Mouse (Mus musculus) cerebellum, adult 8-10 months (tissue): ENCODE data around the gene Elk3.

Source experiments
- DNase-seq: peaks from one replicate; pipeline ENCODE4 v3.0.0; 2022

Gene Elk3

DNA sequence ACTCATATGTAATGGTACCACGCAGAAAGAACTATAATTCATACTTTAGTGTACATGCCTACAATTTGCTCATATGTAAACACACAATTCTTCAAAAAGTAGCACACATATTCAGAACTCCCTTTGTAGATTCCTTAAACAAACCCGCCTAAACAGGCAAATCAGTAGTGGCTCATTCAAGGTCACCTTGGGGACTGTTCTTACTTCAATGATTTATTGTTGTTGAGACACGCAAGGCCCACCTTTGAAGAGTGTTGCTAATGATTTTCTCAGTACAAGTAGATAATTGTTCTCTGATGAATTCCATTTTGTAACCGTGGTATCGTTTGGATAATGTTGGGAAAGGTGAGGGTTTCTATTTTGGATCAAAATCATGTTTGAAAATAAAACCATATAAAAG is 17.4 kb upstream of the Elk3 start:
- no peak for DNase-seq

DNA sequence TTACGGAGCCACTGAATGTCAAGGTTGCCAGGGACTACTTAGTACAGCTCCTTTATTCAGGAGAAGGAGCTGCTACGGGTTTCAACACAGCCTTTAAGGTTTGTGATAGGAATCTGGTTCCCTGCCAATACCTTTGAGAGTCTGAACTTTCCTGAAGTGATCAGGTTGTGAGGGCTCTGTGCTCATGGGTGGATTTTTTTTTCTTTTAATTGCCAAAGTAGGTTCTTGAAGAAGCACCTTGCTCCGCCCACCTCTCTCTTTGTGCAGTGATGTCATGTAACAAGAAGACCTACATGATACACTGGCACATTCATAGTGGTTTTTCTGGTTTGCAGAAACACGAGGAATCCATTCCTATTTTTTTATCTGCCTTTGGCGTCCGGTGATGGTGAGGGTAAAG is 16.3 kb upstream of the Elk3 start:
- DNase-seq, result no peak

DNA sequence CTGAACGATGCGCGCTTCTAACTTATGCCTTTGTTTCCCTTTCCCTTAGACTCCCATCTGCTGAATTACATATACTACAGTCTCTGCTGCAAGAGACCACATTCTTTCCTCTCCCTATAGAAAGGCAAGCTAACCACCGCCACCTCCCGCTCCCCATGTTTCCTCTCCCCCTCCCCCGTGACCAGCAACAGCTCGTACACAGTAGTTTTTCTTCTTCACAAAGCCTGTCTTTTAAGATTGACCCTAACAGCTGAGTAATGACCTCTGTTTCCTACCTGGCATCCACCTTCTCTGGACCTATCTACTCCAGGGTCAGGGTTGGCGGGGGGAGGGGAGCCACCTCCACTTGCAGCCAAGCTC is 15.8 kb upstream of the Elk3 start:
- DNase-seq, result no peak

DNA sequence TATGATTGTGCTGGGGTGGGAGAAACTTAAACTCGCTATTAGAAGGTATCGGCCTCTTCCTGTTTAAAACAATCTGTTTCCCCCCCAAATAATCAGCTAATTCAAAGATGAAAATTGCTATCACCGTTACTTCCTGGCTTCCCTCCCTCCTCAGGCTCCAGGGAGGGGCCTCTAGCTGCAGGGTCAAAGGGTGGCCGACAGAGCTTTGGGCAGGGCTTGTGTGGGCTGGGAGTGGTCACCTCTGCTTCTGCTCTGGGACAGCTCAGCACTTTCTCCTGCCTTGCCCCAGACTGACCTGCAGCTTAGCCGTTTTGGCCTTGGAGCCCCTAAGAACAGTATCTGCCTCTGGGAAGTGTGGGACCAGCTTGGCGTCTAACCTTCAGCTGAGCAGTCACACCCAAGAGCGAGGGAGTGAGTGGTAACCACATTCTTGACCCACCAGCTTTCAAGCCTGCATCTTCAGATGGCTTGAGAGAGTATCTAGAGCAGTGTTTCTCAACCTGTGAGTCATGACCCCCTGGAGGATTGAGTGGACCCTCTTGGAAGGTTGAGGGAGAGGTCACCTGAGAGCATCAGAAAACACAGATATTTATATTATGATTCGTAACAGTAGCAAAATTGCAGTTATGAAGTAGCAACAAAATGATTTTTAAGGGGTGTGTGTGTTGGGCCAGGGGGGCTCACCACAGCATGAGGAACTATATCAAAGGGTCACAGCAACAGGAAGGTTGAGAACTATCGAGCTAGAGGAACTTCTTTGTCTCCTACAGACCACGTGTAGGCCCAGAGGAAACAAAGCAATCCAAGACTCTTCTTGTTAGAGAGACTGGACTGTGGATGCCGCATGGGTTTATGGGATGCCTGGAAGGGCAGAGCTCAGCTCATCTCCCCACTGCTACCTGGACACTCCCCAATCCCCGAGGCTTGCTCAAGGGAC is 15.1 kb upstream of the Elk3 start:
- DNase-seq, result no peak

DNA sequence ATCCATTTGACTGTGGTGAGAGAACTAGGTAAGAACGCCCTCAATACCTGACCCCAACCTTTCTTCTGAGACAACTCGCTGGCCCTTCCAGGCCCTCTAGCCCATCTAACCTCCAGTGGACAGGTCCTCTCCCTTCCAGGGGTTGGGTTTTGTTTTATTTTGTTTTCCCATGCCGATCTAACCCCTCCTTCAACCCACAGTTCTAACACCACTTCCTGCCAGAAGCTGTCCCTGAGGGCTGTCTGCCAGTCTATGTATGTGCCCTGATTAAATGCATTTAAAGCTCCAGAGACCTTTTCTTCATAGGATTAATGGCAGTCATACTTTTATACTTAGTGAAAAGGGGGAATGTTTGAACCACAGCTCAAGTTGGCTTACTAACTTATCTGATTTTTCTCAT is 14.4 kb upstream of the Elk3 start:
- no peak for DNase-seq

DNA sequence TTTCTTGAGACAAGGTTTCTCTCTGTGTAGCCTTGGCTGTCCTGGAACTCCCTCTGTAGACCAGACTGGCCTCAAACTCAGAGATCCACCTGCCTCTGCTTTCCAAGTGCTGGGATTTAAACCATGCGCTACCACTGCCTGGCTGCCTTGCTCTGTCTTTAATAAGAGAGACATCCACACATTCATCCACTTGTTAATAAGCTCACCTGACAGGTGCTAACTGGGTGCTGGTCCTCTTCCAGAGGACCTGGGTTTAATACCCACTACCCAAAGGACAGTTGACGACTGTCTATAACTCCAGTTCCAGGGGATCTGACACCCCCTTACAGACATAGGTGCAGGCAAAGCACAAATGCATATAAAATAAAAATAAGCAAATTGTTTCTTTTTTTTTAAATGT is 13.5 kb upstream of the Elk3 start:
- no peak for DNase-seq

DNA sequence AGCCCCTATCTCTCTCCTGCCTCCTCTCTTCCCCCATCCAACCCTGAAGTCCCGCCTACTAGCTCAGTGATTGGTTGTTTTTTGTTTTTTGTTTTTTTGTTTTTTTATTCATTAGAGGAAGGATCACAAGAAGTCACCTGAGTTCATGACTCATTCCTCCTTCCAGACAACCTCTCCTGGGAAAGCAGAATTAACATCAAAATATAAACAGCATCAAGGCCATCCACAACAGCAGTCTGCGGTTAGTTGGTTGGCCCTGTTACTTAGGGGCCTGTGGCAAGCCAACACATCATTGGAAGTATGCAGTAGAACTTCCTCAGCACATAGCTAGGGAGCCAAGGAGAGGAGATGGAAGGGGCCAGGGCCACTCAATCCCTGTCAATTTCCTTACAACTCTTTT is 12.7 kb upstream of the Elk3 start:
- DNase-seq, result no peak

DNA sequence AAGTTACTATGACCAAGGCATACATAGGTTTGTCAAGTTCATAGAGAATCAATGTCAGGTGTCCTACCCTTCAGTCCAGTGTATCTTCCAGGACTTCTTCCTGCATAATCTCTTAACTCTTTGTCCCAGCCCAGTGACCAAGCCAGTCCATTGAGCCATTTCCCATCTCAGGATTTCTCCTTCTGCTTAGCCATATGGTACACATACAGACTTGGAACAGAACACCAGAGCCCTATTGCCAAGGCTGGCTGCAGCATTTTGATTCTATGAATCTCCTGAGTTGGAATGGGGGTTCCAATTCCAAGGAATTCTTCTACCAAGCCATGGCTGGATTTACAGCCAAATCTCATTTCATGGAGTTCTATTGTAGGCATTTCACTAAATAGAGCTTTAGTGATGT is 10.8 kb upstream of the Elk3 start:
- DNase-seq, result peak; percentile 29

DNA sequence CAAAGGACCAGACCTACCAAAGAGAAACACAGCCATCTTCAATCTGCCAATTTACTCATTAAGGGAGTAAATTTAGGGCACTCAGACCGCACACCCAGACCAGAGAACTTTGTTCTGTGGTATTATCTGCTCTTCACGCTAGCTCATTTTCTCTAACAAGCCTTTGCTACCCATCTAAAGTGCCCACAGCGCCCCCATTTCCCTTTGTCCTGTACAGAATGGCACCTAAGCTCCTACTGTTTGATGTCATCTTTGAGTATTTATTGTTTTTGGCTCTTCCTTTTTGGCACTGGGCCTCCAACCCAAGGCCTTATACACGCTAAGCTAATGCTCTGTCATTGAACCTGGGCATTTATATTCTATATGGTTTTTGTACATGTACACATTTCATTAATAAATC is 9.2 kb upstream of the Elk3 start:
- DNase-seq, result no peak

DNA sequence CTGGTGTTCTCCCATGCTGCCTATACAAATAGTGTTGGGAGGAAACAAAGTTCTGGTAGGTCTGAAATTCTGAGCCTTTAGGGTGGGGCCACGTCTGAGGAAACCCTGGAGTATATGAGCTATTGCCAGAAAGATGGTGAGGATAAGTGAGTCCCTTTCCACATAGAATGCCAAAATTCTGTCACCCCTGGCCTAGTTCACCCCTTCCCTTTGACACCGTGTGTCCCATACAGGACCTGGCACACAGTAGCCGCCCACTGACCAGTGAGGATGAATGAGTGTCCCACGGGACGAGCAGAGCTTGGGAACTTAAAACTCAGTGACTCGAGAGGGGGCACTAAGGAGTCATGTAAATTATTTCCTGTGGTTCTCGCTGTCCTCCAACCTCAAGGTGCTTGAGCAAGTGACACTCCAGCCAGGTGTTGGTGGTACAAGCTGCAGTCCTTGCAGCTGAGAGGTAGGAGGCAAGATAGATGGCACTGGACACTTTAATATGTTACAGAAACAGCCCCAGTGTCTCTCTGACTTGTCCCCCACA is 8.7 kb upstream of the Elk3 start:
- no peak for DNase-seq

DNA sequence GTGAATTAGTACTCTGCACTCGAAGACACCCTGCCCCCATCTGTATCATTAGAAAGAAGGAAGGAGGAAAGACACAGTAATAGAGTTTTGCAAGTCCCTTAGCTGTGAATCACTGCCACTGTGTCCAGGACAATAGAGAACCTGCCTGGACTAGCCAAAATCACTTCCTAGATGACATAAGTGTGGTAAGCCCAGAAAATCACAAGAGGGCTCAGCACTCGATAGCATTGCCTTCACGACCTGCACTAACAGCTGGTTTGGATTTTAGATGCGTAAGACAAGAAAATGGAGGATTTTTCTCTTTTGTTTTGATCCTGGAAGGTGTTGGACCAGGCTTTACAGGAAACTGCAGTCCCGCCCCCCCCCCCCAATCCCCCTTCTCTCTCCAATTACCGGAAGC is 6.0 kb upstream of the Elk3 start:
- DNase-seq, result no peak

DNA sequence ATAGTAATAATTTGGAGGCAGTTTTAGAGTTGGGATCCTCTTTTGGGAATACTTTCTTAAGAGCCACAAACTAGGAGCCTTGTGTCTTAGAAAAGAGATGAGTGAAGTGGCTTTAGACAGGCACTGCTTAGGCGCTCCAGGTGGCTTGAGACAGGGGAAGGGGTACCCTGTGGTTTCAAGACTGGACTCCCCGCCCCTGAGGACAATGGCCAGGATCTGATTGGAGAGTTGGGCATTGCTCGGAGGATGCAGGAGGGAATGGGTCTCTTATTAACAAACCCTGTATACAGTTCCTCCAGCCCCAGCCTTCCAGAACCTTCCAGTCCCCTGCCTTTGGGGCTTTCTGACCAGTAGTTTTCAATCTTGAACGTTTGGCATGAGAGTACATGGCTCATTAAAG is 641 bp upstream of the Elk3 start:
- no peak for DNase-seq

DNA sequence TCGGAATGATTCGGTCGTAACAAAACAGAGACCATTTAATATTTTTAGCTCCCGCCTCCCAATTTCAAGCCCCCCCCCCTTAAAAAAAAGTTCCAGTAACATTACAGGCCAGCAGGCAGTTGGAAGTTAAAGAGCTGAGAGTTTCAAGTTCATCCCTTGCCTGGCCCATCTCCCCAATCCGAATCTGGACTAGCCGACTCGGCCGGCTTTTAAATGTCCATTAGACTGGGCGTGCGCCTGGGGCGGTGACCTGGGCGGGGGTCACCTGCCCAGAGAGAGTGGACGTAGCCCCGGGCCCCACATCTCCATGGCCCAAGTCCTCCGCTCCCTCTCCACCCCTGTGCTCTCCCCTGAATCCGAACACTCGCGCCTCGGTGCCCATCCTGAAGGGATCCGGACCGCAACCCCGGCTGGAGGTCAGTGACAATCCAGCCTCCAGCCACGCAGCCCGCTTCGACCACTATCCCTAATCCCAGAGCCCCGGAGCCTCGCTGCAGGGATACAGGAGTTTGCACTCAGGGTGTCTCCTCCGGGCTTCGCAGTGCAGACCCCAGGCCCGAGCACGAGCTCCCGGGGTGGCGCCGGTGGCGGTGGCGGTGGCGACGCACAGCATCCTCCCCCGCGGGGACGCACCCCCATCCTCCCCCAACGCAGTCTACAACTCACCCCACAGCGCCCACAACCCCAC is 857 bp downstream of the Elk3 start:
- DNase-seq, result no peak

DNA sequence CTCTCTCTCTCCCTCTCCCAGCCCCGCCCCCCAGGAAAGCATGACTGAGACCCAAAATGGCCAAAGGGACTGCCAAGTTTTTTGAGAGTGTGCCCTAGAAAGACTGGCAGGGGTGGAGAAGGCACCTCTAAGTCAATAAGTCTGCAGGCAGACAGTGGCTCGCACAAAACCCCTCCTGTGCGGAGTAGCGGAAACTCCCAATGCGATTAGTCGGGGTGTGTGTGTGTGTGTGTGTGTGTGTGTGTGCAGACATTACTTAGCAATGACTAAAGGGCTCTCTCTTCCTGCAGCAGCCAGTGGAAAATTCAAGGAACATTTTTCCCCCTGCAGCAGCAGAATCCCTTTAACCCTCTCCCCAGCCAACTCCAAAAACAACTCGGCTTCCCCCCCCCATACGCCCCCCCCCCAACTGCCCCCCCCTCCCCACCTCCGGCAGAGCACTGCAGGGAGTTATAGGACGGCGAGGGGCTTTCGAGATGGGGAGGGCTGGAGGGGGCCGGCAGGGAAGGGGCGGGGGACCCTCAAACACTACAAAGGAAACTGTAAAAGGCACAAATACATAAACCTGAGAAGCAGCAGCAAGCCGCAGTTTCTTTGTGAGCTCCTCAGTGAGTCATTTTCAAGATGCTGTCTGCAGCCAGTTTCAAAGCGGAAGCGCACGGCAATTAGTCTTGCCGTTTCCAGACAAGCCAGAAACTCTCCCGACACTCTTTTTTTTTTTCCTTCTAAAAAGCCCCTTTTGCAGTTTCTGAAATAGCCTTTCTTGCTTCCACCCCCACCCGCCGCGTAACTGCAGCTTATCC is 1.6 kb downstream of the Elk3 start:
- DNase-seq, result no peak

DNA sequence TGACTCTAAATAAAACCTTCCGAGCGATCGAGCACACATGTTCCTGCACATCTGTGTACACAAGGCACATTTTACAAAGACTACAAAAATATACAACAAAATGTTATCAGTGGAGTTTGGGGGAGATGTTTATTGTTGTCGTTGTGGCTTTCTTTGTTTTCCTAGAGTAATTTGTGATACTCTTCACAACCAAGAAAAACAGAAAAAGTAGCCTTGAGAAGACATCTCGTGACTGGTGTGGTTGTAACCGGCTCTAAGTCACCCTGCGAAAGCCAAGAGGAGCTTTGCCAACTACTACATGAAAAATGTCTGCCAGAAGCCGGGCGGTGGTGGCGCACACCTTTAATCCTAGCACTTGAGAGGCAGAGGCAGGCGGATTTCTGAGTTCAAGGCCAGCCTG is 4.6 kb downstream of the Elk3 start:
- DNase-seq, result no peak

DNA sequence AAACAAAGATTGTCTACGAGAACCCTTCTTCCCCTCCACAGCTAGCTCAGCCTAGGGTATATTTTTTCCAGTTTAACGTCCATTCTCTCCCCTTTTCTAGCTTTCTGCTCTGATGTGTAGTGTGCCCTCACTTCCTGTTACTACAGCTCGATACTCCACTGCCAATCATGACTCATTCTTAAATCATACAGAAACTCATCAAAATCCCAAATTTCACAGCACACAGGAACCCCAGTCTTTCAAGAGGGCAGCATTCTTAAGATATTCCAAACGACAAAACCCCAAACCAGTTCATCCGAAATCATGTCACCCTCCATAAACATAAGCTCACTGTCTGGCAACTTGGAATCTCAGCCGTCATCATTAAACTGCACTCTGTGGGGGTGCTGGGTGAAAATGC is 5.0 kb downstream of the Elk3 start:
- no peak for DNase-seq

DNA sequence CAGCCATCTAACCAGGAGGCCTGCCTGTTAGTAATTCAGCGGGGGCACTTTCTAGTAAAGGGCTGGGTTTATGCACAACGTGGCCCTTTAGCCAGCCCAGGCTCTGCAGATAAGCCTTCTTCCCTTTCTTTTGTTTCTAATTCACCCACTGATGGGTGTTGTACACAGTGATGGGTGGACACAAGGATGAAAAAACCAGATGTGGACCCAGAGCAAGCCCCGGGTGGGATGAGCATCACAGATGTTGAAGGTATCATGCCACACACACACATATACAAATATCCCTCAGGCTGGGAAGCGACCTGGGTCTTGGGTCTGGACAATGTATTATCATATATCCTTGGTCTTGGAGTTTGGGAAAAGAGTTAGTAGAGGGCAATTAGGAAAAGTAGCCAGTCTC is 7.7 kb downstream of the Elk3 start:
- no peak for DNase-seq

DNA sequence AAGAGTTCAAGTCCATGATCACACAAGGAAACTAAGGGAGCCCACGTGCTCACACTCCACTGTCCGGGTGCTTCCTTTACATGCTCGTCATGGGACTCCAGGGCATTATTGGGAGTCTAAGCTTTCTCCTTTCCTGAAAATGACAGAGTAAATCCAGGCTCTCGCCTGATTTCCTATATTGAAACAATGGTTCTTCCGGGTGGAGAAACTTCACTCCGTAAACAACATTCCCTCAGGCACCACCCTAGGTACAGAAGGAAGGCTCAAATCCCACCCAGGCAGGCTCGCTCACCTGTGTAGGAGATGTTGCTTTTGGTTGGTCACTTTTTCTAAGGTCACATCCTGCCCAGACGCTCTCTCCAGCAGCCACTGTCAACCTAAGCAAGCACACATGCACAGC is 9.1 kb downstream of the Elk3 start:
- DNase-seq, result no peak

DNA sequence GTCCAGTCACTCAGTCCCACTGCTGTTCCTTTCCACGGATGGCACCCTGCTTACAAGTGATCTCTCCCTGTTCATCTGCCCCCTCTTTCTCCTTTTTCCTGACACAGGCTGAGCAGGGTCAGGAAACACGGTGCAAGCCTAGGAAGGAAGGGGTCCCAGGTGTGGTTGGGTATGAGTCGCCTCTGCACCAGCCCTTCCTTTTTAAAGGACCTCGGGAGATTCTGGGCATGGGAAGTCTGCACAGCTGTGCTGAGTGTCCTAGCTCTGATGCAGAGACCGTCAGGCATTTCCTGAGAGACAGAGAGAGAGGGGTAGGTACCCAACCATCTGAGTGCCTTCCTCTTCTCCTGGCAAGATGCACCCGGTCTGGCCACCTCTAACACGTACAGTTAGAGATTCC is 12.7 kb downstream of the Elk3 start:
- DNase-seq, result no peak

DNA sequence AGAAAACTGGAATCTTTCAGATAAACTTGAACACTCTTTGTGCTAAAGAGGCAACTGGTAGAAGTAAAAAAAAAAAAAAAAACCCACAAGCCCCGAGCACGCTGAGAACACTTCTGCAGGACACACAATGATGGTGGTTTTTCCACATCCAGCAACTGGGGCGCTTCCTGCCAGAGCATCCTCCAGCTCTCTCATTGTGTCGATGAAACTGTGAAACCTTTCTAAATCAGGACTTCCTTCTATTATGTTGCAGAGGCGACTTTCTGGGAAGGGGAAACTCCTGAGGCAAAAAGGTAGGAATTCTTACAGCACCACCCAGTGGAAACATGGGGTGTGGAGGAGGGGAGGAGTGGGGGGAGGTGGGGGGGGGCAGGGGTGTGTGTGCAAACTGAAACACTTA is 13.2 kb downstream of the Elk3 start:
- DNase-seq, result no peak

DNA sequence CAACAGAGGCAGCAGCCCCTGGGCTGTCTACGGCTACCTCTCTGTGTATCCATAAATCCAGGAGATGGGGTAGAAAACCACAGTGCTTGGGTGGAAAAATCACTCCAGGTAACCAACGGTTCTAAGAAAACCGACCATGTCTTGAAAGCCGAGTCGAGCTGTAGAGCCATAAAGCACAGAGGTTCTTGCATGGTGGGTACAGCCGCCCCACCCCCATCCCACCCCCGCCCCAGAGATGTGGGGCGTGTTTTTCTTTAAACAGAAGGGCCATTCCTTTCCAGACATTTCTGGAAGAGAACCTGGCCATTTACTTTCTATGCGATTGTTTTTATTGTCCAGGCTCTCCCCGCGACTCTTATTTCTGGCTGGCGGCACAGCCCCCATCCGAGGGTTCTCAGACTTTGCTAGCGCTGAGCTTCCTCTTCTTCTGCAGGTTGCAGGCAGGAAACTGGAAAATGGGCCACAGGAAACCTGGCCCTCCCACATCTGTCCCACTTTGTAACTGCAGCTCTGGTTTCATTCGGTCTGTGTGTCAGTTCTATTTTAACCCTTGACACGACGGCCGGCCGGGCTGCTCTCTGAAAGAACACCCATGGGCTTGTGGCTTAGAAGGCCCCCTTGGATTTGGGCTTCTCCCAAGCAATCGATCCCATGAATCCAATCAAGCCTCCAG is 16.3 kb downstream of the Elk3 start:
- no peak for DNase-seq

DNA sequence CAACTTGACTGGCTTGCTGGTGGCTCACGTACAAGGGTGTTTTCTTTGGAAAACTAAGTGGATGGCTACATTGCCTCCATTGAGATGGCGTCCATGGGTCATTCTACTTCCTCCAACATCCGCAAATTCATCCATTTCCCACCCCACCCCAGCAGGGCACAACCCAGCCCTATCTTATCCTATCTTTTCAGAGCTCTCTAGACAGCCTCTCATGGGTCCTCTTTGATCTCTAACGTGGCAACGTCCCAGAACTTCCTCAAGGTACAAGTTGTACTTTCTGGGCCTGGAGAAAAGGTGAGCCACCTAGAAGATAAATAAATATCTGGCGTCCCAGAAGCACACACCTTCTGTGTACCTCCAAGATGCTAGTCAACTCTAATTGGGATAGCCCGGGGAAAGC is 17.3 kb downstream of the Elk3 start:
- no peak for DNase-seq

DNA sequence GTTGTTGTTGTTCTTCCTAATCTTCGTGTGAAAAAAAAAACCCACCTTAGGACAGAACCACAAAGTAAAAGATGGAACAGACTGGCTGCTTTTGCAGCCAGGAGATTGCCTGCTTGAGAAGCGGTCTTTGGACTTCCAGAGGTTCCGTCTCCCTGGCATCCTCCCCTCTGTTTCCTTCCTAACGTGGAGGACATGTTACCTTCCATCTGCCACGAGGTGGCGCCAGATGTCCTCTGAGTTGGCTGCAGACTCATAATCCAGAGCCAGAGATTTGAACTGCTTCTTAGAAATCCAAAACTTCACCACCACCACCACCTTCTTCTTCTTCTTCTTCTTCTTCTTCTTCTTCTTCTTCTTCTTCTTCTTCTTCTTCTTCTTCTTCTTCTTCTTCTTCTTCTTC is 19.1 kb downstream of the Elk3 start:
- DNase-seq, result peak; percentile 76
